Mouse (Mus musculus) large intestine, adult 2 months (tissue): ENCODE results near the gene Rexo2. TPM values are rescaled to one million over a fixed set of nuclear protein-coding genes. Genes with fewer than 3 reads are reported as not detected.

ENCODE experiments used
- DNase-seq: peaks from one replicate; pipeline ENCODE4 v3.0.0-alpha.2; 2012; ENCODE audit warnings: low read depth, low spot score
- WGBS: fragments of 180-500 bp; shearing (Covaris S2); methylation state at CpG from one replicate; pipeline ENCODE4 v1.1.7; 2018; 5-methylcytosine and 5-hydroxymethylcytosine counted together
- polyA plus RNA-seq: library from polyadenylated mRNA; depleted of rRNA; stranded (reverse); fragments of >200 nt; gene quantifications from 2 replicates; pipeline ENCODE4 v1.2.3, GENCODE M21; 2012; rRNA removed

Gene Rexo2
- polyA plus RNA-seq, 1 experiment: 38.0 TPM

DNA sequence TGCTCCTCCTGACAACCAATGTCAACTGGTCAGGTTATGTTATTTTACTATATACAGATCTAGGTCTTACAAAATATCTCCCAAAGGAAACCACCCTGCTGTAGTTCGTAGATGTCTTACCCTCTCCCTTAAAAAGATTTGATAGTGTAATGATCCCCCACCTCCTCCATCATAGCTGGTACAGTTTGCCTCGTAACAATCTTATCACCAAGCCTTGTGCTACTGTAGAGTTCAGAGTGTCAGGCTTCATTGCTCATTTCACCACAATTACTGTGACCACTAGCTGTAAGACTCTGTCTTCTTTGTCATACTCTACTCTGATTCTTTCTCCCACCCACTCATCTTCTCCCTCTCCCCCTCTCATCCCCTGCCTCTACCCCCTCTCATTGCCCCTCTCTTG, 59.4 kb downstream of the Rexo2 start:
- no peak for DNase-seq
- 77% methylated on average over 2 of the region's 2 CpGs for WGBS

DNA sequence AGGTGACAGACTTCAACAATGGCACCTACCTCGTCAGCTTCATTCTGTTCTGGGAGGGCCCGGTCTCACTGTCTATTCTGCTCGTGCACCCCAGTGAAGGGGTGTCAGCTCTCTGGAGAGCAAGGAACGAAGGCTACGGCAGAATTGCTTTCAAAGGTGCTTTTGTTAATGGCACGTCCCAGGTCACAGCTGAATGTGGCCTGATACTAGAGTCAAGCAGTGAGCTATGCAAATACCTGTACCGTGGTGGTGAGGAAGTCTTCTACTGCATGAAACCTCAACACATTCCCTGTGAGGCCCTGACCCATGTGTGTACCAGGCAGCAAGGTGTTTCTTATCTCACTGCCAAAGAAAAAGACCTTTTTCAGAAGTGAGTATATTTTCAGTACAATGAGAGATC, 60.0 kb downstream of the Rexo2 start:
- WGBS: 80% methylated on average over 7 of the region's 7 CpGs
- no peak for DNase-seq

DNA sequence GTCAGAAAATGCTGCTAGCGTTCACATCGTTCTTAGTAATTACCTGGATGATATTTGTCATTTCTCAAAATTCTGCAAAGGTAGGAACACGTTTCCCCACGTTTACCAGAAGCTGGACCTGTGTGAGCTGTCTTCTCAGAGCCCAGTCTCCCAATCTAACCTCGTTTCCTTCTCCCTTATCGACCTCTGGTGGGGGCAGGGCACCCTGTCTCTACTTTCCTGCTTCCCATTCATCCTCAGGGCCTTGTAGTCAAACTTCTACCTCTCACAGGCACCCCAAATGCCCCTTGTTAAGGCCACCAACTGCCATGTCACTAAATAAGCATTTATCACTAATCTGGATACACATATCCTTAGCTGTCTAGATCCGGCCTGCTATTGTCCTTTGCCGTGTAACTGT, 61.6 kb downstream of the Rexo2 start:
- DNase-seq: no peak
- 61% methylated on average over 8 of the region's 8 CpGs for WGBS

Other genes starting within 250 kb of the Rexo2 start
- 0.36 and 0.48 TPM in 2 replicates for gene Nxpe2, start 127.2 kb downstream of the Rexo2 start, polyA plus RNA-seq
- gene Rbm7, start 14.7 kb upstream of the Rexo2 start, polyA plus RNA-seq: 21.9 and 24.4 TPM in 2 replicates
- gene Gm5617, start 14.8 kb upstream of the Rexo2 start, polyA plus RNA-seq: 36.6 and 37.8 TPM in 2 replicates
- 1.9 and 2.5 TPM in 2 replicates for gene Nnmt, start 124.5 kb upstream of the Rexo2 start, polyA plus RNA-seq